12 mouse cellular contexts compared by ENCODE assay signal in genomic region chr15:78267865-78268264, GRCm38 (mm10). TPM values are rescaled to one million over a fixed set of nuclear protein-coding genes. Genes with fewer than 3 reads are reported as not detected.
A peak's percentile ranks its signal among the peaks of the same experiment; 100 is the strongest.
DNase-seq lines count a peak whose midpoint lies in the region; ATAC-seq and TF ChIP-seq lines count a peak whose summit lies in the region.
"Had no signal": no experiment of that assay in that cellular context is flagged by ENCODE, and none has a peak within 500 bp of the region (broad histone marks: within the 10 kb centered on the region; RNA-seq: fewer than 3 reads in every experiment).

No protein-coding gene starts in this region.

- H3K4me3 ChIP-seq in liver, embryonic 12.5 days, result no peak overlapping the region
- H3K4me3 ChIP-seq in left cerebral cortex, adult 2 months, result no peak overlapping the region
- H3K4me3 ChIP-seq: midbrain, embryonic 13.5 days had no signal

- peak; percentile 89; the same call in 1 of the 2 replicates for ATAC-seq in frontal cortex, adult (ENCODE audit: low TSS enrichment)
- peak; percentile 98 for ATAC-seq in liver, embryonic 12.5 days
- ATAC-seq: midbrain, embryonic 13.5 days had no signal

- peaks cover 16% of the 10 kb centered on the region; the same call in 1 of the 2 replicates for H3K27me3 ChIP-seq in liver, embryonic 12.5 days (replicated peaks)
- H3K27me3 ChIP-seq: midbrain, embryonic 13.5 days had no signal

- WGBS in liver, embryonic 12.5 days (ENCODE audit: insufficient replicate concordance), result 12% methylated on average over 4 of the region's 4 CpGs

- peak overlapping the region; percentile 58 for H3K4me2 ChIP-seq in liver, embryonic 12.5 days
- H3K4me2 ChIP-seq: midbrain, embryonic 13.5 days had no signal

- peaks cover 64% of the 10 kb centered on the region for H3K4me1 ChIP-seq in liver, embryonic 12.5 days
- H3K4me1 ChIP-seq: midbrain, embryonic 13.5 days had no signal

- no peak for TF ChIP-seq CTCF in left cerebral cortex, adult 2 months (IDR thresholded peaks at IDR 0.05)

- H3K9me3 ChIP-seq in liver, embryonic 12.5 days (replicated peaks), result no peaks in the 10 kb centered on the region; the same call in 1 of the 2 replicates
- H3K9me3 ChIP-seq: midbrain, embryonic 13.5 days had no signal

- H3K9ac ChIP-seq in liver, embryonic 12.5 days, result peak overlapping the region; percentile 62
- H3K9ac ChIP-seq: midbrain, embryonic 13.5 days had no signal

- H3K27ac ChIP-seq in liver, embryonic 12.5 days, result peak overlapping the region; percentile 94
- H3K27ac ChIP-seq in left cerebral cortex, adult 2 months, result no peak overlapping the region
- H3K27ac ChIP-seq: midbrain, embryonic 13.5 days had no signal

- DNase-seq in frontal cortex, postnatal 10 days (ENCODE audit: low spot score in 2 of 2), result no peak
- DNase-seq in right cerebral cortex, adult 2 months (ENCODE audit: low spot score in 2 of 2), result peak; percentile 25 to 36
- no peak for DNase-seq in right cerebral cortex, postnatal 14 days
- DNase-seq in yolk sac, embryonic 10.5 days (ENCODE audit: low spot score), result peak; percentile 28
- DNase-seq in adrenal gland, postnatal 14 days, result no peak
- no peak for DNase-seq in left cerebral cortex, adult 2 months (ENCODE audit: extremely low spot score in 1 of 2, low spot score in 2 of 2)
- DNase-seq: B cell, adult 2 months; kidney, adult 9 months; layer of hippocampus, adult 9-11 months had no signal

- intact Hi-C loops in left cerebral cortex, adult 2 months (cut with DNase I), result no loop called here

- no peaks in the 10 kb centered on the region for H3K36me3 ChIP-seq in liver, embryonic 12.5 days
- H3K36me3 ChIP-seq: midbrain, embryonic 13.5 days had no signal

RNA-seq across cellular contexts. Expression of gene Ncf4, which starts 23.3 kb away (rescaled TPM):
- 31.4 and 37.5 TPM in 2 replicates for polyA plus RNA-seq in liver, embryonic 12.5 days (2016; fragmentation: Nextera tagmentation; extraction: Ambion mirVana)
- total RNA-seq in adrenal gland, postnatal 14 days (2021), result 2.4 and 5.5 TPM in 2 replicates
- total RNA-seq in left cerebral cortex, adult 2 months (2021), result 1 to 10 TPM; 1.2 to 1.4 TPM

RNA-seq across cellular contexts. Expression of gene Csf2rb2, which starts 37.7 kb away (rescaled TPM):
- 0.79 and 1.0 TPM in 2 replicates for polyA plus RNA-seq in liver, embryonic 12.5 days (2016; fragmentation: Nextera tagmentation; extraction: Ambion mirVana)
- total RNA-seq in adrenal gland, postnatal 14 days (2021), result 0.59 and 14.0 TPM in 2 replicates
- under 1 TPM; 0.41 to 0.54 TPM for total RNA-seq in left cerebral cortex, adult 2 months (2021)

RNA-seq across cellular contexts. Expression of gene Csf2rb, which starts 57.7 kb away (rescaled TPM):
- polyA plus RNA-seq in liver, embryonic 12.5 days (2016; fragmentation: Nextera tagmentation; extraction: Ambion mirVana), result 3.6 and 3.9 TPM in 2 replicates
- 5.9 and 27.2 TPM in 2 replicates for total RNA-seq in adrenal gland, postnatal 14 days (2021)
- total RNA-seq in left cerebral cortex, adult 2 months (2021), result 1 to 10 TPM; 1.9 to 2.3 TPM

Comparison
In these comparisons a context has a peak if more than half of its experiments do, and no peak if none do; other contexts are left out.
1. DNase-seq: peak in right cerebral cortex, adult 2 months (2 of 2) and yolk sac, embryonic 10.5 days (single experiment); none in frontal cortex, postnatal 10 days (0 of 2), right cerebral cortex, postnatal 14 days (single experiment), adrenal gland, postnatal 14 days (single experiment) and left cerebral cortex, adult 2 months (0 of 2).